Mouse (Mus musculus) effector memory CD4-positive, alpha-beta T cell, adult 5 months (primary cell): ENCODE data around the gene Nfe2. TPM values are rescaled to one million over a fixed set of nuclear protein-coding genes. Genes with fewer than 3 reads are reported as not detected.

Source experiments
- polyA plus RNA-seq: library from polyadenylated mRNA; unstranded; fragments of 100-300 nt; shearing (Covaris generic); gene quantifications from one replicate; pipeline ENCODE4 v1.2.1, GENCODE M21; 2017

Nfe2 gene
- polyA plus RNA-seq: 0.70 TPM

GRCm38 (mm10) chr15:103257790-103258728 is at the start of gene Nfe2:
Gene Nfe2 (minus strand): TSS chr15:103258403.

GRCm38 (mm10) chr15:103272419-103273279 is 14.4 kb upstream of the Nfe2 start, which contains the start of gene Copz1:
Gene Copz1 (plus strand): TSS chr15:103272714.

GRCm38 (mm10) chr15:103240160-103241028 is 17.8 kb downstream of the Nfe2 start, which contains the start of gene Hnrnpa1:
Gene Hnrnpa1 (plus strand): TSS chr15:103240432.

GRCm38 (mm10) chr15:103239685-103240159 is 18.5 kb downstream of the Nfe2 start, which contains the start of gene Cbx5:
Gene Cbx5 (minus strand): TSS chr15:103239816.

Other genes starting within 250 kb of the Nfe2 start
- gene Hoxc4, start 239.5 kb downstream of the Nfe2 start, polyA plus RNA-seq: not detected
- gene Smug1, start 91.3 kb downstream of the Nfe2 start, polyA plus RNA-seq: 4.2 TPM
- 10.5 TPM for gene Cbx5, start 18.6 kb downstream of the Nfe2 start, polyA plus RNA-seq
- 150 TPM for gene Hnrnpa1, start 18.0 kb downstream of the Nfe2 start, polyA plus RNA-seq
- 118 TPM for gene Copz1, start 14.3 kb upstream of the Nfe2 start, polyA plus RNA-seq
- not detected for gene Gpr84, start 52.2 kb upstream of the Nfe2 start, polyA plus RNA-seq
- gene Zfp385a, start 81.7 kb upstream of the Nfe2 start, polyA plus RNA-seq: not detected
- gene Itga5, start 108.4 kb upstream of the Nfe2 start, polyA plus RNA-seq: not detected
- gene Gtsf1, start 172.1 kb upstream of the Nfe2 start, polyA plus RNA-seq: not detected
- not detected for gene Gtsf2, start 190.1 kb upstream of the Nfe2 start, polyA plus RNA-seq
- 109 TPM for gene Nckap1l, start 195.4 kb upstream of the Nfe2 start, polyA plus RNA-seq
- 6.3 TPM for gene Pde1b, start 244.6 kb upstream of the Nfe2 start, polyA plus RNA-seq